Mouse (Mus musculus): ENCODE results near the gene Zfp973. TPM values are rescaled to one million over a fixed set of nuclear protein-coding genes. Genes with fewer than 3 reads are reported as not detected.
"Not testable (repeated sequence)": the region's sequence is repeated elsewhere in the genome, so short reads cannot be mapped to it uniquely, and the experiment has no call there.

The Zfp973 gene
- polyA plus RNA-seq (2015; fragmentation: Nextera tagmentation; extraction: Ambion mirVana) = 7.5 and 8.6 TPM in 2 replicates

DNA sequence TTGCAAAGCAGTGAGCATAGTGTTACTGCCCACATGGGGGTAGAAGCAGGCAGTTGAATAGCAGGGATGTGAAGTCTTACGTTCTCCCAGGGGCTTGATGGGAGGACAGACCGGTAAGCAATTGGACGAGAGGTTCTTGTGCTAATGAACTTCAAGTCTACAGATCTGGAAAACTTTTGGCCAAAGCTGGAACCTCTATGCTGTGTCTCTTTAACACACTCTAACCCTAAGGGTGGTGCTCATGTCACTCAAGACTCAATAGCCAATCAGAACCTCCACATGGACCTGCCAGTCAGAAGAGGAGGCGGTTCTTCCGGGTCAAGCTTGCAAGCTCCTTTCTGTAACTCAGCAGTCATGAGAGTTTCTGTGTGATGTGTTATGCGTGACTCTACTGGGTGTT lies at the start of gene Zfp973:
Zfp973 (plus strand) TSS at position 301 of the 400 bp plus-strand sequence.
- not testable (repeated sequence) for ATAC-seq (ENCODE audit: low read depth); H3K9ac ChIP-seq; H3K9me3 ChIP-seq; H3K27ac ChIP-seq (replicated peaks); H3K4me1 ChIP-seq (replicated peaks); H3K36me3 ChIP-seq; H3K4me2 ChIP-seq; H3K27me3 ChIP-seq; H3K4me3 ChIP-seq
- WGBS = no CpG with 5 or more reads among the region's 6 CpGs

- not testable (repeated sequence) for H3K36me3 ChIP-seq; H3K9me3 ChIP-seq; ATAC-seq (ENCODE audit: low read depth); H3K4me3 ChIP-seq; H3K27ac ChIP-seq (replicated peaks); H3K27me3 ChIP-seq; H3K9ac ChIP-seq; H3K4me2 ChIP-seq; H3K4me1 ChIP-seq (replicated peaks)
- WGBS = no CpG with 5 or more reads among the region's 4 CpGs
Measured at GRCm38 (mm10) chr2:176636244-176636643, 34.1 kb upstream of the Zfp973 start, which contains the start of gene Gm14308. Gene Gm14308, minus strand, starts transcription at chr2:176636344.

DNA sequence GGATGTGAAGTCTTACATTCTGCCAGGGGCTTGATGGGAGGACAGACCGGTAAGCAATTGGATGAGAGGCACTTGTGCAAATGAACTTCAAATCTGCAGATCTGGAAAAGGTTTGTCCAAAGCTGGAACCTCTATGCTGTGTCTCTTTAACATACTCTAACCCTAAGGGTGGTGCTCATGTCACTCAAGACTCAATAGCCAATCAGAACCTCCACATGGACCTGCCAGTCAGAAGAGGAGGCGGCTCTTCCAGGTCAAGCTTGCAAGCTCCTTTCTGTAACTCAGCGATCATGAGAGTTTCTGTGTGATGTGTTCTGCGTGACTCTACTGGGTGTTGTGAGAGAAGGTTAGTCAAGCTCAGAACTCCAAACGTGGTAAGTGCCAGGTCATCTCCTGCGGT lies 37.7 kb downstream of the Zfp973 start, which contains the start of gene Gm14305:
Gm14305 (plus strand) TSS at position 278 of the 400 bp plus-strand sequence.
- not testable (repeated sequence) for H3K27ac ChIP-seq (replicated peaks); H3K36me3 ChIP-seq; H3K4me1 ChIP-seq (replicated peaks); ATAC-seq (ENCODE audit: low read depth); H3K27me3 ChIP-seq; H3K9me3 ChIP-seq
- H3K4me3 ChIP-seq = peak within 1 kb of the TSS; percentile 46
- H3K9ac ChIP-seq = peak within 1 kb of the TSS; percentile 60
- WGBS = 0% methylated on average over 3 of the region's 6 CpGs
- peak within 1 kb of the TSS; percentile 48 for H3K4me2 ChIP-seq

Other genes starting within 250 kb of the Zfp973 start
- gene Gm14435, start 246.9 kb upstream of the Zfp973 start, polyA plus RNA-seq (2015; fragmentation: Nextera tagmentation; extraction: Ambion mirVana) = 10.0 and 12.2 TPM in 2 replicates
- gene Gm14434, start 183.7 kb upstream of the Zfp973 start, polyA plus RNA-seq (2015; fragmentation: Nextera tagmentation; extraction: Ambion mirVana) = 7.5 and 35.4 TPM in 2 replicates
- not detected in 2 replicates for gene Zfp967, start 149.5 kb upstream of the Zfp973 start, polyA plus RNA-seq (2015; fragmentation: Nextera tagmentation; extraction: Ambion mirVana)
- gene Gm14308, start 34.2 kb upstream of the Zfp973 start, polyA plus RNA-seq (2015; fragmentation: Nextera tagmentation; extraction: Ambion mirVana) = 20.6 and 30.9 TPM in 2 replicates
- 32.4 and 39.1 TPM in 2 replicates for gene Gm14305, start 37.8 kb downstream of the Zfp973 start, polyA plus RNA-seq (2015; fragmentation: Nextera tagmentation; extraction: Ambion mirVana)
- 11.1 and 12.4 TPM in 2 replicates for gene Gm14295, start 128.1 kb downstream of the Zfp973 start, polyA plus RNA-seq (2015; fragmentation: Nextera tagmentation; extraction: Ambion mirVana)
- gene Gm14408, start 160.6 kb downstream of the Zfp973 start, polyA plus RNA-seq (2015; fragmentation: Nextera tagmentation; extraction: Ambion mirVana) = not detected in 2 replicates

Measured in neural tube, embryonic 13.5 days (tissue).